Mouse (Mus musculus) layer of hippocampus, postnatal 36 days (tissue): ENCODE results near the gene Krtap4-2. TPM values are rescaled to one million over a fixed set of nuclear protein-coding genes. Genes with fewer than 3 reads are reported as not detected.
"Not testable (repeated sequence)": the region's sequence is repeated elsewhere in the genome, so short reads cannot be mapped to it uniquely, and the experiment has no call there.

Experiments
- DNase-seq, 2 experiments: peaks; one replicate each; pipeline ENCODE4 v3.0.0; 2022
- total RNA-seq, 2 experiments: library from RNA; stranded (reverse); gene quantifications; 2 replicates each; pipeline ENCODE4 v1.2.3; 2021

The Krtap4-2 gene
- total RNA-seq, result not detected

GRCm38 (mm10) chr11:99634653-99635134, at the start of gene Krtap4-2:
Gene Krtap4-2, minus strand, starts transcription at chr11:99635084.
- no peak for DNase-seq

GRCm38 (mm10) chr11:99683481-99683880, 48.6 kb upstream of the Krtap4-2 start:
- no peak for DNase-seq

GRCm38 (mm10) chr11:99665860-99666259, 31.0 kb upstream of the Krtap4-2 start, which contains the start of gene Krtap4-6:
Gene Krtap4-6, minus strand, starts transcription at chr11:99665960.
- no peak for DNase-seq

- DNase-seq, result no peak
Measured at GRCm38 (mm10) chr11:99662802-99663201, 27.9 kb upstream of the Krtap4-2 start.

- no peak for DNase-seq
Measured at GRCm38 (mm10) chr11:99659256-99659655, 24.4 kb upstream of the Krtap4-2 start.

- DNase-seq, result not testable (repeated sequence)
Measured at GRCm38 (mm10) chr11:99658467-99659010, 23.7 kb upstream of the Krtap4-2 start, which contains the start of gene Gm11563. Gene Gm11563, minus strand, starts transcription at chr11:99658960.

- no peak for DNase-seq
Measured at GRCm38 (mm10) chr11:99657051-99657450, 22.2 kb upstream of the Krtap4-2 start.

- DNase-seq, result no peak
Measured at GRCm38 (mm10) chr11:99650136-99650535, 15.3 kb upstream of the Krtap4-2 start, which contains the start of gene Gm11555. Gene Gm11555, minus strand, starts transcription at chr11:99650236.

GRCm38 (mm10) chr11:99646444-99646843, 11.6 kb upstream of the Krtap4-2 start:
- no peak for DNase-seq

- DNase-seq, result no peak
Measured at GRCm38 (mm10) chr11:99644351-99644750, 9.5 kb upstream of the Krtap4-2 start.

GRCm38 (mm10) chr11:99643635-99644139, 8.8 kb upstream of the Krtap4-2 start, which contains the start of gene Krtap4-7:
Gene Krtap4-7, minus strand, starts transcription at chr11:99644089.
- DNase-seq, result not testable (repeated sequence)

GRCm38 (mm10) chr11:99640926-99641325, 6.0 kb upstream of the Krtap4-2 start:
- DNase-seq, result no peak

- no peak for DNase-seq
Measured at GRCm38 (mm10) chr11:99637086-99637485, 2.2 kb upstream of the Krtap4-2 start.

GRCm38 (mm10) chr11:99633293-99633692, 1.6 kb downstream of the Krtap4-2 start:
- DNase-seq, result no peak

- no peak for DNase-seq
Measured at GRCm38 (mm10) chr11:99630890-99631289, 4.0 kb downstream of the Krtap4-2 start.

- DNase-seq, result no peak
Measured at GRCm38 (mm10) chr11:99628138-99628537, 6.7 kb downstream of the Krtap4-2 start, which contains the start of gene Krtap4-1. Gene Krtap4-1, minus strand, starts transcription at chr11:99628238.

- no peak for DNase-seq
Measured at GRCm38 (mm10) chr11:99620335-99620734, 14.5 kb downstream of the Krtap4-2 start, which contains the start of gene Gm11562. Gene Gm11562, minus strand, starts transcription at chr11:99620435.

- DNase-seq, result no peak
Measured at GRCm38 (mm10) chr11:99614796-99615363, 20.0 kb downstream of the Krtap4-2 start, which contains the start of gene Krtap2-4. Gene Krtap2-4, minus strand, starts transcription at chr11:99614846.

- not testable (repeated sequence) for DNase-seq
Measured at GRCm38 (mm10) chr11:99610089-99610488, 24.8 kb downstream of the Krtap4-2 start, which contains the start of gene Gm11937. Gene Gm11937, minus strand, starts transcription at chr11:99610189.

- DNase-seq, result peak; percentile 32 to 37
Measured at GRCm38 (mm10) chr11:99609126-99609525, 25.8 kb downstream of the Krtap4-2 start.

- not testable (repeated sequence) for DNase-seq
Measured at GRCm38 (mm10) chr11:99603208-99603607, 31.7 kb downstream of the Krtap4-2 start, which contains the start of gene Gm11938. Gene Gm11938, minus strand, starts transcription at chr11:99603308.

GRCm38 (mm10) chr11:99597742-99598141, 37.1 kb downstream of the Krtap4-2 start, which contains the start of gene Krtap9-3:
Gene Krtap9-3, minus strand, starts transcription at chr11:99598105.
- not testable (repeated sequence) for DNase-seq

GRCm38 (mm10) chr11:99590981-99591380, 43.9 kb downstream of the Krtap4-2 start, which contains the start of gene Krtap1-3:
Gene Krtap1-3, minus strand, starts transcription at chr11:99591339.
- DNase-seq, result no peak
